Comparison of ENCODE assay signal across 8 mouse cellular contexts in genomic region chr12:76177864-76178518, GRCm38 (mm10). TPM values are rescaled to one million over a fixed set of nuclear protein-coding genes. Genes with fewer than 3 reads are reported as not detected.
DNase-seq lines count a peak whose midpoint lies in the region; ATAC-seq and TF ChIP-seq lines count a peak whose summit lies in the region.

No protein-coding gene starts in this region.

- no peaks in the 10 kb centered on the region for H3K9me3 ChIP-seq in CH12.LX (replicated peaks; ENCODE audit: low read length)
- H3K9me3 ChIP-seq in embryonic facial prominence, embryonic 14.5 days (ENCODE audit: control insufficient read depth, low read length), result no peaks in the 10 kb centered on the region
- no peaks in the 10 kb centered on the region for H3K9me3 ChIP-seq in heart, postnatal 0 days (replicated peaks; ENCODE audit: control insufficient read depth, low read length)
- H3K9me3 ChIP-seq in lung, embryonic 15.5 days, result no peaks in the 10 kb centered on the region

- no peak overlapping the region for H3K9ac ChIP-seq in CH12.LX (ENCODE audit: insufficient read depth, low read depth)
- H3K9ac ChIP-seq in embryonic facial prominence, embryonic 14.5 days (ENCODE audit: low read depth, low read length), result no peak overlapping the region
- H3K9ac ChIP-seq in heart, postnatal 0 days (replicated peaks; ENCODE audit: low read depth, low read length), result no peak overlapping the region
- H3K9ac ChIP-seq in lung, embryonic 15.5 days, result no peak overlapping the region

- TF ChIP-seq EP300 in CH12.LX (IDR thresholded peaks at IDR 0.05; ENCODE audit: low read length), result no peak
- TF ChIP-seq EP300 in heart, postnatal 0 days (IDR thresholded peaks at IDR 0.05; ENCODE audit: low read depth), result no peak

- H3K27ac ChIP-seq in CH12.LX (ENCODE audit: insufficient read depth, low read depth), result no peak overlapping the region
- H3K27ac ChIP-seq in embryonic facial prominence, embryonic 14.5 days (replicated peaks; ENCODE audit: low read depth, low read length), result no peak overlapping the region
- no peak overlapping the region for H3K27ac ChIP-seq in heart, postnatal 0 days (ENCODE audit: low read depth)
- H3K27ac ChIP-seq in lung, embryonic 15.5 days, result no peak overlapping the region

- H3K36me3 ChIP-seq in CH12.LX (replicated peaks in 1 of 2; ENCODE audit: control insufficient read depth in 1 of 2, insufficient read depth in 1 of 2, low read length in 1 of 2), result no peaks in the 10 kb centered on the region
- no peaks in the 10 kb centered on the region for H3K36me3 ChIP-seq in embryonic facial prominence, embryonic 14.5 days (ENCODE audit: control insufficient read depth, insufficient read depth, low read length)
- no peaks in the 10 kb centered on the region for H3K36me3 ChIP-seq in heart, postnatal 0 days (replicated peaks; ENCODE audit: control insufficient read depth, insufficient read depth, low read length)
- no peaks in the 10 kb centered on the region for H3K36me3 ChIP-seq in lung, embryonic 15.5 days

- peak; percentile 60 to 88; a peak in 3 of 4 replicates for TF ChIP-seq CTCF in CH12.LX (conservative IDR thresholded peaks at IDR 0.05 in 1 of 2, IDR thresholded peaks at IDR 0.05 in 1 of 2; ENCODE audit: low read depth in 2 of 2, low read length in 2 of 2)
- peak; percentile 88 for TF ChIP-seq CTCF in heart, postnatal 0 days (IDR thresholded peaks at IDR 0.05; ENCODE audit: low read depth)

- TF ChIP-seq POLR2A in CH12.LX (IDR thresholded peaks at IDR 0.05; ENCODE audit: low read depth, low read length), result no peak

- no peaks in the 10 kb centered on the region for H3K79me2 ChIP-seq in CH12.LX (replicated peaks; ENCODE audit: control insufficient read depth, extremely low read depth, insufficient read depth, poor library complexity, severe bottlenecking)

- in situ Hi-C loops in CH12.LX (cut with MboI; ENCODE audit: low pct_ligation_motif_present, low pct_unique_long_range_greater_than_20kb, low sequenced_read_pairs), result loop anchor here (5.0 to 25.0 kb wide), 2 partner anchors 161 to 391 kb away; no protein-coding TSS in a partner anchor

- ATAC-seq in embryonic facial prominence, embryonic 14.5 days (ENCODE audit: low read depth), result peak; percentile 81; the same call in 1 of the 2 replicates
- ATAC-seq in heart, postnatal 0 days (ENCODE audit: insufficient read depth, low read depth), result no peak
- no peak for ATAC-seq in lung, embryonic 15.5 days (ENCODE audit: borderline replicate concordance, extremely low read depth, low FRiP score, low TSS enrichment)
- peak; percentile 66; the same call in 1 of the 2 replicates for ATAC-seq in neutrophil, adult 5-6 weeks (ENCODE audit: extremely low read depth, insufficient number of reproducible peaks, low FRiP score, poor library complexity, severe bottlenecking)

- DNase-seq in CH12.LX (ENCODE audit: extremely low read depth), result peak; percentile 54
- peak; percentile 27 to 43 for DNase-seq in adrenal gland, postnatal 4 days (ENCODE audit: low spot score in 2 of 2)
- DNase-seq in embryonic facial prominence, embryonic 14.5 days (ENCODE audit: low spot score), result peak; percentile 80
- DNase-seq in heart, postnatal 0 days (ENCODE audit: low spot score), result peak; percentile 68
- DNase-seq in kidney, postnatal 25 days, result peak; percentile 74 to 81
- peak; percentile 48 to 60 for DNase-seq in thymus, postnatal 36 days

- no peaks in the 10 kb centered on the region for H3K4me1 ChIP-seq in CH12.LX (ENCODE audit: control insufficient read depth in 1 of 2, insufficient read depth in 2 of 2)
- no peaks in the 10 kb centered on the region for H3K4me1 ChIP-seq in embryonic facial prominence, embryonic 14.5 days (ENCODE audit: control insufficient read depth, insufficient read depth, low read length)
- no peaks in the 10 kb centered on the region for H3K4me1 ChIP-seq in heart, postnatal 0 days (ENCODE audit: control insufficient read depth, insufficient read depth)
- H3K4me1 ChIP-seq in lung, embryonic 15.5 days, result peaks cover 6% of the 10 kb centered on the region; the same call in 1 of the 2 replicates

- peak overlapping the region; percentile 92 for H3K4me2 ChIP-seq in CH12.LX (ENCODE audit: insufficient read depth, low read depth, poor library complexity, severe bottlenecking)
- peak overlapping the region; percentile 95 for H3K4me2 ChIP-seq in embryonic facial prominence, embryonic 14.5 days (ENCODE audit: low read depth, low read length)
- H3K4me2 ChIP-seq in heart, postnatal 0 days (ENCODE audit: low read depth, low read length), result peak overlapping the region; percentile 91
- H3K4me2 ChIP-seq in lung, embryonic 15.5 days, result peak overlapping the region; percentile 94

- no peaks in the 10 kb centered on the region for H3K27me3 ChIP-seq in CH12.LX (replicated peaks)
- H3K27me3 ChIP-seq in embryonic facial prominence, embryonic 14.5 days (replicated peaks; ENCODE audit: control insufficient read depth, insufficient read depth, low read length), result 0 out of 2 replicates have a peak, but pooled peaks cover 4% of the 10 kb centered on the region
- H3K27me3 ChIP-seq in heart, postnatal 0 days (ENCODE audit: control insufficient read depth, insufficient read depth, low read length), result no peaks in the 10 kb centered on the region; the same call in 1 of the 2 replicates
- H3K27me3 ChIP-seq in lung, embryonic 15.5 days, result no peaks in the 10 kb centered on the region; the same call in 1 of the 2 replicates

- peak; percentile 65 for TF ChIP-seq RAD21 in CH12.LX (IDR thresholded peaks at IDR 0.05; ENCODE audit: low read depth, low read length)

- 36% methylated on average over 16 of the region's 16 CpGs for WGBS in embryonic facial prominence, embryonic 14.5 days
- WGBS in heart, postnatal 0 days, result 37% methylated on average over 16 of the region's 16 CpGs
- 31% methylated on average over 16 of the region's 16 CpGs for WGBS in lung, embryonic 15.5 days

- H3K4me3 ChIP-seq in CH12.LX (replicated peaks in 1 of 3; ENCODE audit: low read depth in 2 of 3, low read length in 2 of 3, poor library complexity in 1 of 3), result no peak overlapping the region
- H3K4me3 ChIP-seq in embryonic facial prominence, embryonic 14.5 days (ENCODE audit: low read depth, low read length), result peak overlapping the region; percentile 40
- H3K4me3 ChIP-seq in heart, postnatal 0 days (ENCODE audit: low read depth, low read length), result peak overlapping the region; percentile 49
- peak overlapping the region; percentile 48 for H3K4me3 ChIP-seq in lung, embryonic 15.5 days

- dilution Hi-C loops in CH12.LX (cut with MboI; ENCODE audit: extremely low pct_ligation_motif_present, extremely low pct_unique_long_range_greater_than_20kb, low sequenced_read_pairs), result no loop called here

TF ChIP-seq in CH12.LX, 34 proteins besides CTCF, POLR2A, EP300 and RAD21:
- TF ChIP-seq SMC3 (IDR thresholded peaks at IDR 0.05; ENCODE audit: low read depth, low read length) (peak; percentile 74), MXI1 (IDR thresholded peaks at IDR 0.05; ENCODE audit: low read depth, low read length) (0 out of 2 replicates have a peak, but pooled peaks have one; percentile 31), CHD2 (IDR thresholded peaks at IDR 0.05; ENCODE audit: low read length) (no peak), NELFE (IDR thresholded peaks at IDR 0.05; ENCODE audit: low read depth, low read length) (no peak), USF2 (conservative IDR thresholded peaks at IDR 0.05; ENCODE audit: low read depth, low read length) (no peak), CHD1 (IDR thresholded peaks at IDR 0.05; ENCODE audit: low read depth, low read length) (no peak), POLR2AphosphoS2 (IDR thresholded peaks at IDR 0.05; ENCODE audit: low read depth, low read length) (no peak), IRF4 (IDR thresholded peaks at IDR 0.05; ENCODE audit: low read depth, low read length) (0 out of 2 replicates have a peak, but pooled peaks have one; percentile 28), TCF12 (IDR thresholded peaks at IDR 0.05; ENCODE audit: low read depth, low read length) (0 out of 2 replicates have a peak, but pooled peaks have one; percentile 27)
TF ChIP-seq in CH12.LX: peak in this region for 4.

RNA-seq across cellular contexts. Expression of gene Esr2, which starts 0.9 kb away (rescaled TPM):
- total RNA-seq in CH12.LX (2012; rRNA removed) (0.04 TPM in 2 replicates), CH12.LX (2014; rRNA removed) (not detected in 2 replicates)
- not detected in 2 replicates for polyA plus RNA-seq in CH12.LX (2012; ENCODE audit: insufficient read length, low read depth)
- under 1 TPM in 1 of 2 experiments, not detected in 1; 0.20 TPM for total RNA-seq in adrenal gland, postnatal 4 days (2021)
- 0.54 TPM in 1 of 2 replicates, not detected in the other for polyA plus RNA-seq in embryonic facial prominence, embryonic 14.5 days (2014; fragmentation: Nextera tagmentation; extraction: Ambion mirVana)
- 1.2 TPM in 1 of 2 replicates, not detected in the other for total RNA-seq in heart, postnatal 0 days (2014; rRNA removed; ENCODE audit: low replicate concordance)
- polyA plus RNA-seq in heart, postnatal 0 days (2015; fragmentation: Nextera tagmentation; extraction: Ambion mirVana), result 0.14 and 0.19 TPM in 2 replicates
- polyA plus RNA-seq in lung, embryonic 15.5 days (2015; fragmentation: Nextera tagmentation; extraction: Ambion mirVana), result 0.34 TPM in 2 replicates
- total RNA-seq in neutrophil, adult 5-6 weeks (2017), result not detected in 2 replicates

Comparison
In these comparisons a context has a peak if more than half of its experiments do, and no peak if none do; other contexts are left out.
1. H3K4me3 ChIP-seq: peak in embryonic facial prominence, embryonic 14.5 days (single experiment), heart, postnatal 0 days (single experiment) and lung, embryonic 15.5 days (single experiment); none in CH12.LX (0 of 3).
2. ATAC-seq: peak in embryonic facial prominence, embryonic 14.5 days (single experiment) and neutrophil, adult 5-6 weeks (single experiment); none in heart, postnatal 0 days (single experiment) and lung, embryonic 15.5 days (single experiment).
3. Peak in every context shown above with its lines, with median percentiles within 50 percentile points of each other: DNase-seq and H3K4me2 ChIP-seq.